In genomic region chr3:88424605-88425329, GRCm38 (mm10) we compare ENCODE assay signal across 8 mouse cellular contexts. TPM values are rescaled to one million over a fixed set of nuclear protein-coding genes. Genes with fewer than 3 reads are reported as not detected.
DNase-seq lines count a peak whose midpoint lies in the region; ATAC-seq and TF ChIP-seq lines count a peak whose summit lies in the region.

Gene Slc25a44, minus strand, starts transcription at chr3:88425139.

- 1% methylated on average over 35 of the region's 35 CpGs for WGBS in embryonic facial prominence, embryonic 14.5 days
- under 1% methylated on average over 35 of the region's 35 CpGs for WGBS in heart, adult 2 months
- WGBS in limb, embryonic 13.5 days = under 1% methylated on average over 35 of the region's 35 CpGs
- under 1% methylated on average over 35 of the region's 35 CpGs for WGBS in midbrain, embryonic 16.5 days

- TF ChIP-seq EP300 in heart, adult 2 months (IDR thresholded peaks at IDR 0.05; ENCODE audit: insufficient read depth, low read depth, low read length) = 0 out of 2 replicates have a peak, but pooled peaks have one; percentile 56

- peak; percentile 100 for DNase-seq in 3T3-L1 (ENCODE audit: low read depth, low spot score)
- peak; percentile 63 to 83 for DNase-seq in adrenal gland, postnatal 4 days (ENCODE audit: low spot score in 2 of 2)
- peak; percentile 99 for DNase-seq in embryonic facial prominence, embryonic 14.5 days (ENCODE audit: low spot score)
- DNase-seq in heart, adult 2 months = peak; percentile 95 to 96
- DNase-seq in kidney, adult 8-10 months = peak; percentile 97 to 98
- DNase-seq in spleen, postnatal 10 days (ENCODE audit: low spot score in 2 of 2) = peak; percentile 95 to 96

- H3K4me3 ChIP-seq in embryonic facial prominence, embryonic 14.5 days (ENCODE audit: low read depth, low read length) = peak within 1 kb of the TSS; percentile 87
- peak within 1 kb of the TSS; percentile 92 for H3K4me3 ChIP-seq in heart, adult 2 months
- H3K4me3 ChIP-seq in limb, embryonic 13.5 days = peak within 1 kb of the TSS; percentile 83
- H3K4me3 ChIP-seq in midbrain, embryonic 16.5 days (ENCODE audit: low read depth, low read length) = peak within 1 kb of the TSS; percentile 66

- peaks cover 10% of the 10 kb centered on the region for H3K4me1 ChIP-seq in embryonic facial prominence, embryonic 14.5 days (ENCODE audit: control insufficient read depth, insufficient read depth, low read length)
- peaks cover 2% of the 10 kb centered on the region for H3K4me1 ChIP-seq in heart, adult 2 months (ENCODE audit: control insufficient read depth, insufficient read depth, low read length)
- peaks cover 24% of the 10 kb centered on the region for H3K4me1 ChIP-seq in limb, embryonic 13.5 days
- H3K4me1 ChIP-seq in midbrain, embryonic 16.5 days (ENCODE audit: control insufficient read depth, insufficient read depth, low read length) = peaks cover 21% of the 10 kb centered on the region

- TF ChIP-seq CTCF in heart, adult 2 months (IDR thresholded peaks at IDR 0.05) = no peak

- no peak within 1 kb of the TSS; the same call in 1 of the 2 replicates for H3K27ac ChIP-seq in embryonic facial prominence, embryonic 14.5 days (replicated peaks; ENCODE audit: low read depth, low read length)
- peak within 1 kb of the TSS; percentile 72 for H3K27ac ChIP-seq in heart, adult 2 months
- no peak within 1 kb of the TSS; the same call in 1 of the 2 replicates for H3K27ac ChIP-seq in limb, embryonic 13.5 days
- peak within 1 kb of the TSS; percentile 79 for H3K27ac ChIP-seq in midbrain, embryonic 16.5 days (ENCODE audit: low read length)

- ATAC-seq in embryonic facial prominence, embryonic 14.5 days (ENCODE audit: low read depth) = peak; percentile 99
- ATAC-seq in limb, embryonic 13.5 days (ENCODE audit: low FRiP score, low read depth) = peak; percentile 96
- peak; percentile 96 for ATAC-seq in midbrain, embryonic 16.5 days

- H3K79me2 ChIP-seq in heart, adult 2 months (replicated peaks; ENCODE audit: control insufficient read depth, insufficient read depth, low read length) = peaks cover 2% of the 10 kb centered on the region; the same call in 1 of the 2 replicates

- H3K9ac ChIP-seq in embryonic facial prominence, embryonic 14.5 days (ENCODE audit: low read depth, low read length) = peak within 1 kb of the TSS; percentile 74
- peak within 1 kb of the TSS; percentile 64 for H3K9ac ChIP-seq in heart, adult 2 months (ENCODE audit: low read depth, low read length)
- H3K9ac ChIP-seq in limb, embryonic 13.5 days = peak within 1 kb of the TSS; percentile 78
- H3K9ac ChIP-seq in midbrain, embryonic 16.5 days (ENCODE audit: low read depth, low read length) = peak within 1 kb of the TSS; percentile 69

- intact Hi-C loops in heart, adult 2 months (cut with DNase I) = loop anchor here (1.0 kb wide), 1 partner anchor 13 kb away; no protein-coding TSS in a partner anchor

- no peaks in the 10 kb centered on the region for H3K27me3 ChIP-seq in embryonic facial prominence, embryonic 14.5 days (replicated peaks; ENCODE audit: control insufficient read depth, insufficient read depth, low read length)
- no peaks in the 10 kb centered on the region for H3K27me3 ChIP-seq in heart, adult 2 months (ENCODE audit: control insufficient read depth, insufficient read depth, low read length)
- no peaks in the 10 kb centered on the region for H3K27me3 ChIP-seq in limb, embryonic 13.5 days
- no peaks in the 10 kb centered on the region for H3K27me3 ChIP-seq in midbrain, embryonic 16.5 days (ENCODE audit: control insufficient read depth, insufficient read depth, low read depth, low read length)

- TF ChIP-seq POLR2A in heart, adult 2 months (IDR thresholded peaks at IDR 0.05; ENCODE audit: insufficient read depth, low read depth, low read length) = peak; percentile 96

- H3K9me3 ChIP-seq in embryonic facial prominence, embryonic 14.5 days (ENCODE audit: control insufficient read depth, low read length) = no peaks in the 10 kb centered on the region
- H3K9me3 ChIP-seq in limb, embryonic 13.5 days = no peaks in the 10 kb centered on the region
- H3K9me3 ChIP-seq in midbrain, embryonic 16.5 days (replicated peaks; ENCODE audit: control insufficient read depth, low read length, poor library complexity, severe bottlenecking) = no peaks in the 10 kb centered on the region

- peak within 1 kb of the TSS; percentile 98 for H3K4me2 ChIP-seq in embryonic facial prominence, embryonic 14.5 days (ENCODE audit: low read depth, low read length)
- peak within 1 kb of the TSS; percentile 96 for H3K4me2 ChIP-seq in limb, embryonic 13.5 days (replicated peaks)
- H3K4me2 ChIP-seq in midbrain, embryonic 16.5 days (ENCODE audit: low read length) = peak within 1 kb of the TSS; percentile 73

- H3K36me3 ChIP-seq in embryonic facial prominence, embryonic 14.5 days (ENCODE audit: control insufficient read depth, insufficient read depth, low read length) = peaks cover 16% of the 10 kb centered on the region
- peaks cover 2% of the 10 kb centered on the region for H3K36me3 ChIP-seq in heart, adult 2 months (ENCODE audit: control insufficient read depth, insufficient read depth, low read length)
- H3K36me3 ChIP-seq in limb, embryonic 13.5 days = peaks cover 21% of the 10 kb centered on the region
- peaks cover 9% of the 10 kb centered on the region for H3K36me3 ChIP-seq in midbrain, embryonic 16.5 days (ENCODE audit: control insufficient read depth, insufficient read depth, low read length)

RNA-seq across cellular contexts. Expression of gene Slc25a44, which starts in this region (rescaled TPM):
- 10 to 100 TPM; 34.9 to 35.7 TPM for total RNA-seq in adrenal gland, postnatal 4 days (2021)
- polyA plus RNA-seq in embryonic facial prominence, embryonic 14.5 days (2014; fragmentation: Nextera tagmentation; extraction: Ambion mirVana) = 18.1 and 21.4 TPM in 2 replicates
- 10 to 100 TPM; 11.9 to 14.6 TPM for total RNA-seq in heart, adult 2 months (2021)
- 19.1 and 25.9 TPM in 2 replicates for polyA plus RNA-seq in heart, adult 2 months (2012; rRNA removed)
- polyA plus RNA-seq in limb, embryonic 13.5 days (2015; fragmentation: Nextera tagmentation; extraction: Ambion mirVana) = 17.3 and 18.3 TPM in 2 replicates
- polyA plus RNA-seq in midbrain, embryonic 16.5 days (2015; fragmentation: Nextera tagmentation; extraction: Ambion mirVana) = 36.7 and 39.3 TPM in 2 replicates

Comparison
In these comparisons a context has a peak if more than half of its experiments do, and no peak if none do; other contexts are left out.
1. H3K27ac ChIP-seq: peak in heart, adult 2 months (single experiment) and midbrain, embryonic 16.5 days (single experiment); none in embryonic facial prominence, embryonic 14.5 days (single experiment) and limb, embryonic 13.5 days (single experiment).
2. Peak in every context shown above with its lines, with median percentiles within 50 percentile points of each other: DNase-seq, ATAC-seq, H3K4me2 ChIP-seq, H3K4me3 ChIP-seq and H3K9ac ChIP-seq.